Mouse (Mus musculus): ENCODE measurements around the gene Shank1. TPM values are rescaled to one million over a fixed set of nuclear protein-coding genes. Genes with fewer than 3 reads are reported as not detected.

Gene Shank1
- polyA plus RNA-seq, 1 experiment = 0.10 TPM

- Histone ChIP-seq H3K4me2 (ENCODE audit: low read depth) (no peak overlapping the region), H3ac (ENCODE audit: control insufficient read depth, insufficient read length) (no peak overlapping the region), H3K27me3 (ENCODE audit: control insufficient read depth, insufficient read depth, insufficient read length) (peaks cover 95% of the 10 kb centered on the region), H3K4me3 (no peak overlapping the region), H3K36me3 (ENCODE audit: control insufficient read depth, insufficient read depth) (no peaks in the 10 kb centered on the region), H3K79me2 (ENCODE audit: control insufficient read depth, insufficient read depth) (no peaks in the 10 kb centered on the region)
- TF ChIP-seq REST (IDR thresholded peaks at IDR 0.05; ENCODE audit: insufficient read depth, insufficient read length) (no peak), MAX (IDR thresholded peaks at IDR 0.05; ENCODE audit: low read depth) (no peak), MYOD1 (IDR thresholded peaks at IDR 0.05; ENCODE audit: control insufficient read depth in 1 of 3, insufficient read length in 2 of 3, low read depth in 2 of 3) (no peak), CEBPB (IDR thresholded peaks at IDR 0.05; ENCODE audit: insufficient read depth, poor library complexity, severe bottlenecking) (no peak), MYOG (IDR thresholded peaks at IDR 0.05; ENCODE audit: control insufficient read depth in 1 of 3, insufficient read depth in 1 of 3, insufficient read length in 2 of 3, low read depth in 2 of 3) (no peak), USF1 (IDR thresholded peaks at IDR 0.05; ENCODE audit: low read depth) (no peak), E2F4 (IDR thresholded peaks at IDR 0.05; ENCODE audit: insufficient read depth) (no peak), TCF3 (IDR thresholded peaks at IDR 0.05; ENCODE audit: insufficient read length, low read depth) (no peak), POLR2AphosphoS2 (IDR thresholded peaks at IDR 0.05; ENCODE audit: insufficient read length, low read depth) (no peak), TCF12 (IDR thresholded peaks at IDR 0.05; ENCODE audit: insufficient read depth, poor library complexity, severe bottlenecking) (no peak), POLR2A (IDR thresholded peaks at IDR 0.05; ENCODE audit: insufficient read length, low read depth) (no peak), SRF (IDR thresholded peaks at IDR 0.05; ENCODE audit: control insufficient read depth, insufficient read length, low read depth) (no peak)
These were observed 42.1 kb downstream of the Shank1 start for GRCm38 (mm10) chr7:44351881-44352749.

- peaks cover 96% of the 10 kb centered on the region for H3K27me3 ChIP-seq (ENCODE audit: control insufficient read depth, insufficient read depth, insufficient read length)
- no peaks in the 10 kb centered on the region for H3K36me3 ChIP-seq (ENCODE audit: control insufficient read depth, insufficient read depth)
- TF ChIP-seq MYOD1 (IDR thresholded peaks at IDR 0.05; ENCODE audit: control insufficient read depth in 1 of 3, insufficient read length in 2 of 3, low read depth in 2 of 3) (no peak), MYOG (IDR thresholded peaks at IDR 0.05; ENCODE audit: control insufficient read depth in 1 of 3, insufficient read depth in 1 of 3, insufficient read length in 2 of 3, low read depth in 2 of 3) (no peak), SRF (IDR thresholded peaks at IDR 0.05; ENCODE audit: control insufficient read depth, insufficient read length, low read depth) (no peak), POLR2A (IDR thresholded peaks at IDR 0.05; ENCODE audit: insufficient read length, low read depth) (no peak), USF1 (IDR thresholded peaks at IDR 0.05; ENCODE audit: low read depth) (no peak), MAX (IDR thresholded peaks at IDR 0.05; ENCODE audit: low read depth) (no peak), CEBPB (IDR thresholded peaks at IDR 0.05; ENCODE audit: insufficient read depth, poor library complexity, severe bottlenecking) (no peak), REST (IDR thresholded peaks at IDR 0.05; ENCODE audit: insufficient read depth, insufficient read length) (no peak), E2F4 (IDR thresholded peaks at IDR 0.05; ENCODE audit: insufficient read depth) (no peak), TCF12 (IDR thresholded peaks at IDR 0.05; ENCODE audit: insufficient read depth, poor library complexity, severe bottlenecking) (no peak), POLR2AphosphoS2 (IDR thresholded peaks at IDR 0.05; ENCODE audit: insufficient read length, low read depth) (no peak), TCF3 (IDR thresholded peaks at IDR 0.05; ENCODE audit: insufficient read length, low read depth) (no peak)
- no peak overlapping the region for H3K4me2 ChIP-seq (ENCODE audit: low read depth)
- no peak overlapping the region for H3K4me3 ChIP-seq
- no peaks in the 10 kb centered on the region for H3K79me2 ChIP-seq (ENCODE audit: control insufficient read depth, insufficient read depth)
- no peak overlapping the region for H3ac ChIP-seq (ENCODE audit: control insufficient read depth, insufficient read length)
These were observed 42.9 kb downstream of the Shank1 start for GRCm38 (mm10) chr7:44352750-44353600.

GRCm38 (mm10) chr7:44353601-44354340 is 43.7 kb downstream of the Shank1 start:
- Histone ChIP-seq H3K27me3 (ENCODE audit: control insufficient read depth, insufficient read depth, insufficient read length) (peaks cover 96% of the 10 kb centered on the region), H3K79me2 (ENCODE audit: control insufficient read depth, insufficient read depth) (no peaks in the 10 kb centered on the region), H3K4me3 (no peak overlapping the region), H3ac (ENCODE audit: control insufficient read depth, insufficient read length) (no peak overlapping the region), H3K4me2 (ENCODE audit: low read depth) (no peak overlapping the region), H3K36me3 (ENCODE audit: control insufficient read depth, insufficient read depth) (no peaks in the 10 kb centered on the region)
- TF ChIP-seq TCF3 (IDR thresholded peaks at IDR 0.05; ENCODE audit: insufficient read length, low read depth) (no peak), REST (IDR thresholded peaks at IDR 0.05; ENCODE audit: insufficient read depth, insufficient read length) (no peak), SRF (IDR thresholded peaks at IDR 0.05; ENCODE audit: control insufficient read depth, insufficient read length, low read depth) (no peak), POLR2A (IDR thresholded peaks at IDR 0.05; ENCODE audit: insufficient read length, low read depth) (no peak), TCF12 (IDR thresholded peaks at IDR 0.05; ENCODE audit: insufficient read depth, poor library complexity, severe bottlenecking) (no peak), MYOG (IDR thresholded peaks at IDR 0.05; ENCODE audit: control insufficient read depth in 1 of 3, insufficient read depth in 1 of 3, insufficient read length in 2 of 3, low read depth in 2 of 3) (no peak), POLR2AphosphoS2 (IDR thresholded peaks at IDR 0.05; ENCODE audit: insufficient read length, low read depth) (no peak)

- peaks cover 94% of the 10 kb centered on the region for H3K27me3 ChIP-seq (ENCODE audit: control insufficient read depth, insufficient read depth, insufficient read length)
- no peak overlapping the region for H3ac ChIP-seq (ENCODE audit: control insufficient read depth, insufficient read length)
- H3K4me2 ChIP-seq (ENCODE audit: low read depth) = no peak overlapping the region
- H3K79me2 ChIP-seq (ENCODE audit: control insufficient read depth, insufficient read depth) = no peaks in the 10 kb centered on the region
- TF ChIP-seq MAX (IDR thresholded peaks at IDR 0.05; ENCODE audit: low read depth) (no peak), MYOD1 (IDR thresholded peaks at IDR 0.05; ENCODE audit: control insufficient read depth in 1 of 3, insufficient read length in 2 of 3, low read depth in 2 of 3) (no peak), TCF3 (IDR thresholded peaks at IDR 0.05; ENCODE audit: insufficient read length, low read depth) (no peak), CEBPB (IDR thresholded peaks at IDR 0.05; ENCODE audit: insufficient read depth, poor library complexity, severe bottlenecking) (no peak), SRF (IDR thresholded peaks at IDR 0.05; ENCODE audit: control insufficient read depth, insufficient read length, low read depth) (no peak), E2F4 (IDR thresholded peaks at IDR 0.05; ENCODE audit: insufficient read depth) (no peak), TCF12 (IDR thresholded peaks at IDR 0.05; ENCODE audit: insufficient read depth, poor library complexity, severe bottlenecking) (no peak), USF1 (IDR thresholded peaks at IDR 0.05; ENCODE audit: low read depth) (no peak)
- H3K4me3 ChIP-seq = no peak overlapping the region
- H3K36me3 ChIP-seq (ENCODE audit: control insufficient read depth, insufficient read depth) = no peaks in the 10 kb centered on the region
These were observed 45.4 kb downstream of the Shank1 start for GRCm38 (mm10) chr7:44355411-44355810.
